Mouse (Mus musculus) layer of hippocampus, adult 2 months (tissue): Measurements from ENCODE around the gene Cybrd1. TPM values are rescaled to one million over a fixed set of nuclear protein-coding genes. Genes with fewer than 3 reads are reported as not detected.

Experiments
- DNase-seq, 2 experiments: peaks; one replicate each; pipeline ENCODE4 v3.0.0; 2022; ENCODE audit warnings: low spot score in 2 of 2
- H3K27ac ChIP-seq: fragments of 200-600 bp; 2 replicates; pipeline ENCODE4 v1.8.1; 2022
- H3K4me3 ChIP-seq: fragments of 200-600 bp; 2 replicates; pipeline ENCODE4 v1.8.1; 2022; ENCODE audit warnings: mild to moderate bottlenecking
- CTCF ChIP-seq: fragments of 200-600 bp; conservative IDR thresholded peaks from 2 replicates; pipeline ENCODE4 v1.8.1; 2022; ENCODE audit warnings: antibody characterized with exemption, mild to moderate bottlenecking, moderate library complexity
- total RNA-seq, 2 experiments: library from RNA; stranded (reverse); gene quantifications; 2 replicates each; pipeline ENCODE4 v1.2.3; 2021

Cybrd1 gene
- total RNA-seq, 2 experiments from 2014 or later = 2.7 to 3.2 TPM

GRCm38 (mm10) chr2:71134041-71134505 is 16.4 kb downstream of the Cybrd1 start:
- no peak for DNase-seq
- H3K4me3 ChIP-seq = no peak overlapping the region
- no peak overlapping the region for H3K27ac ChIP-seq
- TF ChIP-seq CTCF = no peak

- no peak for DNase-seq
- H3K27ac ChIP-seq = no peak overlapping the region
- no peak overlapping the region for H3K4me3 ChIP-seq
- no peak for TF ChIP-seq CTCF
These were observed 17.1 kb downstream of the Cybrd1 start for GRCm38 (mm10) chr2:71134836-71135235.

- Histone ChIP-seq H3K4me3 (no peak overlapping the region), H3K27ac (no peak overlapping the region)
- no peak for DNase-seq
- no peak for TF ChIP-seq CTCF
These were observed 22.9 kb downstream of the Cybrd1 start for GRCm38 (mm10) chr2:71140622-71141021.

GRCm38 (mm10) chr2:71142410-71142809 is 24.7 kb downstream of the Cybrd1 start:
- H3K27ac ChIP-seq = no peak overlapping the region
- DNase-seq = no peak
- no peak overlapping the region for H3K4me3 ChIP-seq
- TF ChIP-seq CTCF = no peak

- Histone ChIP-seq H3K4me3 (no peak overlapping the region), H3K27ac (no peak overlapping the region)
- no peak for DNase-seq
- no peak for TF ChIP-seq CTCF
These were observed 28.1 kb downstream of the Cybrd1 start for GRCm38 (mm10) chr2:71145853-71146252.

DNA sequence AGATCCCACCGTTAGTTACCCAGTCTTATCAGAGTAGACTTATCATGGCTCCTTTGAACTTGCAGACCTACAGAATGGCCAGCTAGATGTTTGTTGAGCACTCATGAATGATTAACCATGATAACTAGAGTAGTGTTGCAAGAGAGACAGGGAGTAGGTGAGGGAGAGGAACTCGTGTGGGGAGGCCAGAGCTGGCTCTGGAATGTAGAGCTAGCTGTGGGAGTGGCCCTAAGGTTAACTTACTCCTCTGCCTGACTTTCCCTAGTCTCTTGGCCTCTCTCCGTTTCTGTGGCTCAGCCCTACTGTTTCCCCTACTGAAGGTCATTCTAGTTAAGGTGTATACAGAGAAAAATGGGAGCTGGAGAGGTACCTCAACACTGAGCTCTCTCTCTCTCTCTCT is 28.5 kb downstream of the Cybrd1 start:
- TF ChIP-seq CTCF = no peak
- Histone ChIP-seq H3K4me3 (no peak overlapping the region), H3K27ac (no peak overlapping the region)
- DNase-seq = no peak

GRCm38 (mm10) chr2:71147816-71148215 is 30.1 kb downstream of the Cybrd1 start:
- TF ChIP-seq CTCF = no peak
- no peak for DNase-seq
- no peak overlapping the region for H3K27ac ChIP-seq

GRCm38 (mm10) chr2:71152170-71152569 is 34.4 kb downstream of the Cybrd1 start:
- Histone ChIP-seq H3K4me3 (no peak overlapping the region), H3K27ac (no peak overlapping the region)
- DNase-seq = no peak
- peak; percentile 50 for TF ChIP-seq CTCF

More at GRCm38 (mm10) chr2:71147816-71148215, 30.1 kb downstream of the Cybrd1 start:
- no peak overlapping the region for H3K4me3 ChIP-seq

GRCm38 (mm10) chr2:71155486-71155885 is 37.8 kb downstream of the Cybrd1 start:
- DNase-seq = peak; percentile 55 to 81
- peak; percentile 100 for TF ChIP-seq CTCF
- no peak overlapping the region for H3K27ac ChIP-seq
- no peak overlapping the region for H3K4me3 ChIP-seq

DNA sequence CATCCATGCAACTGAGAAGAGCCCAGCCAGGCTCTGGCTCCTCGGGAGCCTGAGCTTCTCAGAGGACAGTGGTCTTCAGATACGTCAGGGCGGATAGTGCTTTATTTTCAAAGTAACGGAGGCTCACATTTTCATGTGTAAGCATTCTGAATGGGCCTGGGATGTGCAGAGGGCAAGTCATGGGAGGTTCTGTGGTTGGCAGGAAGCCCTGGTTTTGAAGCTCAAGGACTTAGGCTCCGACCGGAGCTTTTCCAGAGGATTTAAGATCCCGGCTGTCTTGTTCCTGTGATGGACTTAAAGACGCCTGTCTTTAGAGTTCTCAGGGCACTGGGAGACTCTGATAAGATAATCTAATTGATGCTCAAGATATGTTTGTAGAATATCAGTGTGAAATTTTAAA is 38.7 kb downstream of the Cybrd1 start:
- no peak for DNase-seq

DNA sequence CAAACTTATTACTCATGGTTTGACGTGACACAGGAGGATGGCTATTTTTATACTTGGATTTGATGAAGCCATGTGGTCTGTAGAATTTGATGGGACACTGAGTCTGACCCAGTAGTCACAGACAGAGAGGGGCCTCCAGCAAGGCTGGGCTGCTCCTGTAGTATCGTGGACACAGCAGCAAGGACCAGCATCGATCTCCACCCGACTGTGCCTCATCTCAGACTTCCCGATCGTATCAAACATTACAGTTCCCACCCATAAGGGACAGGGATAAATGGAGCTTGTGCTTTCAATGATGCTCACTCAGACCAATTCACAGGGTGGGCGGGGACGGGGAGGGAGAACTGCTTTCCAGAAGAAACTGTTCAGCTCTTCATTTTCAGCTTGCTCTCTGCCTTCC is 40.2 kb downstream of the Cybrd1 start:
- no peak overlapping the region for H3K27ac ChIP-seq
- no peak overlapping the region for H3K4me3 ChIP-seq
- TF ChIP-seq CTCF = no peak
- DNase-seq = no peak

More for the DNA sequence above, 38.7 kb downstream of the Cybrd1 start:
- H3K4me3 ChIP-seq = no peak overlapping the region
- TF ChIP-seq CTCF = no peak
- no peak overlapping the region for H3K27ac ChIP-seq

GRCm38 (mm10) chr2:71159576-71160306 is 42.0 kb downstream of the Cybrd1 start:
- Histone ChIP-seq H3K4me3 (no peak overlapping the region; the same call in 1 of the 2 replicates), H3K27ac (no peak overlapping the region)
- no peak for DNase-seq
- TF ChIP-seq CTCF = no peak

- TF ChIP-seq CTCF = no peak
- DNase-seq = peak; percentile 7 to 12
- H3K4me3 ChIP-seq = peak overlapping the region; percentile 29
- no peak overlapping the region for H3K27ac ChIP-seq
These were observed 42.7 kb downstream of the Cybrd1 start for GRCm38 (mm10) chr2:71160307-71160861.

- no peak for DNase-seq
- no peak for TF ChIP-seq CTCF
These were observed 43.8 kb downstream of the Cybrd1 start for GRCm38 (mm10) chr2:71161558-71161957.

More at GRCm38 (mm10) chr2:71161558-71161957, 43.8 kb downstream of the Cybrd1 start:
- Histone ChIP-seq H3K4me3 (no peak overlapping the region), H3K27ac (no peak overlapping the region)
